Mouse (Mus musculus): ENCODE measurements around the gene Calm5.
"Not testable (repeated sequence)": the region's sequence is repeated elsewhere in the genome, so short reads cannot be mapped to it uniquely, and the experiment has no call there.

Gene Calm5

DNA sequence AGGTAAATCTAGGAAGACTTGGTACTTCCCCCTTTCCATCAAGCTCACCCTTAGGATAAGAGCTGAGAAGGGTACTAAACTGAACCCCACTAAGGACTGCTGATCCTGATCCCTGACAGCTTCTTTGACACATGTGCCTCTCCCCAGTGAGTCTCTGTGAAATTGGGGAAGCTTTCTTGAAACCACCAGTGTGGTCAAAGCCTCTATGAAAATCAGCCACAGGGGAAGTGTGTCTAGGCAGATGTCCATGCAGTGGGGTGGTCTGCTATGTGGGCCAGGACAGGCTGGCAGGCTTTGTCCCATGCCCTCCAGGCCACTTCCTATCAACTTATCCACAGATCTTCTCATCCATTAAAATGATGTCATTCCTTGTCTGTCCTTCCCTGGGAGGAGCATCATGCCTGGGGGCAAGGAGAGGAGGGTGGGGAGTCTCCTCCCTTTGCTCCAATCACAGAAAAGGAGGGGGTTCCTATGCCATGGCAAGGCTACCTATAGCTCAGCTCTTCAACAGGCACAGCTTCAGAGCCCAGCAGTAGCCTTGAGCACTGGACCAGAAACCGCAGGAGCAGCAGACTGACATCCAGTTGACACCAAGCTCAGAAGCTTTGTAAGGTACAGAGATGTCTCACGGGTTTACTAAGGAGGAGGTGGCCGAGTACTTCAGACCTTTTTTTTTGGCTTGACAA, at the start of gene Calm5:
Gene Calm5, plus strand, starts transcription at position 526 of the 686 bp plus-strand sequence.
- DNase-seq (ENCODE audit: low spot score), result not testable (repeated sequence)

DNA sequence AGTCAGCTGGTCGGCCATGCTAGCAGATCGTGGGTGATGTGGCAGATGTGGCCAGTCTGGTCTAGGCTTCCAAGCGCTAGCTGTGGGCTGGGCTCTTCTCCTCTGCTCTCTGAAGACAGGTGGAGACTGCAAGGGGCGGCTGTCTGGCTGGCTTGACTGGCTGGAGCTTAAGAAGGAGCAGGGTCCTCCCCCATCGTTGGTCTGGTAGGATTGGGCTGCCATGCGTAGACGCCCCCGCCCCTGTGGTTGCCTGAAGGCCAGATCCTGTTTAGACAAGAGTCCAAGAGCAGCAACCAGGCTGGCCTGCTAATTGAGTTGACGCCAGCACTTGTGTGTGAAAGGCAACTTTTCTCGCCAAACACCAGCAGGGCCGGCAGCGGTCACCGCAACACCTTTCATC, 49.8 kb upstream of the Calm5 start, which contains the start of gene Calml3:
Gene Calml3, minus strand, starts transcription at position 131 of the 400 bp plus-strand sequence.
- DNase-seq (ENCODE audit: low spot score), result no peak

GRCm38 (mm10) chr13:3805132-3805531, 48.8 kb upstream of the Calm5 start:
- DNase-seq (ENCODE audit: low spot score), result no peak

- DNase-seq (ENCODE audit: low spot score), result no peak
Observed at GRCm38 (mm10) chr13:3805638-3806037, 48.3 kb upstream of the Calm5 start.

GRCm38 (mm10) chr13:3807131-3807827, 46.7 kb upstream of the Calm5 start:
- no peak for DNase-seq (ENCODE audit: low spot score)

DNA sequence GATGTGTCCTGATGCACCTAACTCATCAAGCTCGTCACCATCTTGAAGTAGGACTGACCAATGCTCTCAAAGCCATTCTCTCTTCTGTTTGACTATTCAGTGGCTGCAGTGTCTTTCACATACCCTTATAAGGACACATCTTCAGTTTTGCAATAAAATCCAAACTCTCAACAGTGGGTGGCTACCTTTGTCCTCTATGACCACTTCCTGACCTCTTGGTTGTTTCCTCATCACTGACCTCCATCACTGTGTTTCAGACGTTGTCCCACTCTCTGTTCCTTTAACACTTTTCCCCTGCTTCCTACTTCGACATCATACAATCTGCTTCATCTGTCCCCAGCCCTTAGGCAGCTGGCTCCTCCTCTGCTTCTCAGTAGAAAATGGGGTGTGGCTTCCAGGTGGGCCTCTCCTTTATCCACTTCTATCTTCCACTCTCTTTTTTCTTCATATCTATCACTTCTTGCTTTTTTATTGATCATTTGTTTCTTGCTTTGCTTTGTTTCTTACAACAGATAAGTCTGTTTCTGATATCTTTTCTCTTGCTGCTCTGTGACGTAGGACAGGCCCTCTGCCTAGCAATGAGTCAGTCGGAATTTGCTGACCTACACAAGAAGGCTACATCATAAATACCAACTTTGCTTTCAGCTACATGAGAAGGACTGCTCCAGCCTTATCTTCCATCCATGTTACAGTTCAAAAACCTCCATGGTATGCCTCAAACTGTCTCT, 35.8 kb upstream of the Calm5 start:
- DNase-seq (ENCODE audit: low spot score), result no peak

DNA sequence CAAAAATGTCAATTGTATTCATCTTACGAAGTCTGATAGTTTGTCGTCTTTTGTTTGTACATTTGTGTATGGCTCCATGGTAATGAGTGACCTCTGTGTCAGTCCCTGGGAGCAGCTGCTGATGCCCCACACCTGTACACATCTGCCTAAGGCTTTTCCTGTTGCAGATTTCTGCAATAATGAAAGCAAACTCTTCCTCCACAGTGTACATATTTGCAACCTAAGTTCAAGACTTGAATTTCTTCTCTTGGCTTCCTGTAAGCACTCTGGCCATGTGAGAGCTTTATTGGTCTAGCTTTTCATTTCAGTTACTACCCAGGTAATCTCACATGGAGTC, 35.3 kb upstream of the Calm5 start:
- DNase-seq (ENCODE audit: low spot score), result no peak

- DNase-seq (ENCODE audit: low spot score), result no peak
Observed at GRCm38 (mm10) chr13:3822105-3822504, 31.9 kb upstream of the Calm5 start.

- DNase-seq (ENCODE audit: low spot score), result no peak
Observed at GRCm38 (mm10) chr13:3825726-3826125, 28.2 kb upstream of the Calm5 start.

GRCm38 (mm10) chr13:3831546-3831945, 22.4 kb upstream of the Calm5 start:
- DNase-seq (ENCODE audit: low spot score), result no peak

GRCm38 (mm10) chr13:3831994-3832393, 22.0 kb upstream of the Calm5 start:
- DNase-seq (ENCODE audit: low spot score), result no peak

- no peak for DNase-seq (ENCODE audit: low spot score)
Observed at GRCm38 (mm10) chr13:3832450-3832849, 21.5 kb upstream of the Calm5 start.

- DNase-seq (ENCODE audit: low spot score), result not testable (repeated sequence)
Observed at GRCm38 (mm10) chr13:3833644-3834043, 20.3 kb upstream of the Calm5 start.

- DNase-seq (ENCODE audit: low spot score), result not testable (repeated sequence)
Observed at GRCm38 (mm10) chr13:3837312-3837807, 16.6 kb upstream of the Calm5 start, which contains the start of gene Calm4. Calm4 (plus strand) TSS chr13:3837757.

DNA sequence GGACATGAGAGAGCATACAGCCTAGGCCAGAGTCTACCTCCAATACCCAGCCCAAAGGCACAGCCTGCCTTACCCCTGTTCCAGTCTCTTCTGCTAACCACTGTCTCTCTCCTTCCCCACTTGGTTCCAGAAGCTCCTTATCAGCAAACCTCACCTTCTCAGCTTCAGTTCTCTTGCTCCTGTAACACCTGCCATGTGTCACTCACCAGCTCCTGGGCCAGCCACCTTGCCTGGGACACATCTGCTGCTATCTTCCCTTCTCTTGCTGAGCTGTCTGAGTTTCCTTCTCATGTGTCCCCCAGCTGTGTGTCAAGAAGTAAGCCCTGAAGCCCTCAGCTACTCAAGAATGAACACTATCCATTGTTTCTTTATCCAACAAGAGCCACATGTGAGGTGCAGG, 13.3 kb upstream of the Calm5 start:
- DNase-seq (ENCODE audit: low spot score), result not testable (repeated sequence)

DNA sequence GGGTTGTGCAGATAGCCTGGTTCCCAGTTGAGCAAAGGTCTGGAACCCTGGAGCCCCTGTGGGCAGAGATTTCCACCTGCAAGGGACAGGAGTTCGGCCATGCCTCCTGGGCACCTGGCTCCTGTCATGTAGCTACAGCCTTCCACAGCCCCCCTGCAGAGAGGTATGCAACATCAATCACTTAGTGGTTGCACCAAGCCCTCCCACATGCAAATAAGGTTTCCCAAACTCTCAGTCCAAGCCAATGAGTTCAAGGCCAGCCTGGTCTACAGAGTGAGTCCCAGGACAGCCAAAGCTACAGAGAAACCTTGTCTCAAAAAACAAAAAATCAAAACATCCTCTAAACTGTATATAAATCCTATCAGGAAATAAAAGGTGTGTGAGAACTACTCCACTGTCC, 3.6 kb upstream of the Calm5 start:
- no peak for DNase-seq (ENCODE audit: low spot score)

DNA sequence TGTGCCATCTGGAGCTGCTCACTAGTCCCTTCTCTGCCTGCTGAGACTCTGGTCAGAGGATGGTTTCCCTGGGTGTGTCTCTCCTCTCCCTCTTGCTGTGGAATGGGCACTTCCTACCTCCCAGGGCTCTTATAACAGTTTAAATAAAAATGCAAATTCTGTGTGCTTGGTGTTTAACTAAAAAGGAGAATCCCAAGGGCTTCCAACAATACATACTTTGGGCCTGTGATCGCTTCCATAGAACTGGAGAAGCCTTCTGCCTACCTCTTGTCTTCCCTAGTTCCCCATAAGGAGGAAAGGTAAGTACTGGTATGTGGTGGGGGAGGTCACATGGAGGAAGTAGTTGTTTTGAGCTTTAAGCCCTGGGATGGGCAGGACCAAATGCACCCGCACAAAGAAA, 883 bp downstream of the Calm5 start:
- DNase-seq (ENCODE audit: low spot score), result no peak

- DNase-seq (ENCODE audit: low spot score), result no peak
Observed at GRCm38 (mm10) chr13:3856252-3856651, 2.3 kb downstream of the Calm5 start.

- no peak for DNase-seq (ENCODE audit: low spot score)
Observed at GRCm38 (mm10) chr13:3861251-3861650, 7.3 kb downstream of the Calm5 start.

DNA sequence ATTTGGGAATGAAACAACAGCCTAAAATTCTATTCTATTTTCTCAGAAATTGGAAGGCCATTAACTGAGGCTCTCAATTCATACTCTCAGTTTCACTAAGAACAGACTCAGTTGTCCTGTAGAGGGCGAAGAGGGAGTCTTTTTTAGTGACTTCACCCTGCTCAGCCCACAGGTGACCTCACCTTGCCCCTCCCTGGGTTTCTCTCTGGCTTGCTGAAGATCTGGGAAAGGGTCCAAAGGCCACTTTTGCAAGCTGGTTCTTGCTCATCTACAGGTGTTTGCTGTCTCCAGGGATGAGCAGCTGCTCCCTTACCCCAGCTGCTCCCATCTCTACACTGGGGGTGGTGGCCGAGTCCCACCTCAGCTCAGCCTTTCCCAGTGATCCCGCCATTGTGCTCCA, 8.4 kb downstream of the Calm5 start:
- no peak for DNase-seq (ENCODE audit: low spot score)

- DNase-seq (ENCODE audit: low spot score), result no peak
Observed at GRCm38 (mm10) chr13:3862922-3863580, 9.1 kb downstream of the Calm5 start.

DNA sequence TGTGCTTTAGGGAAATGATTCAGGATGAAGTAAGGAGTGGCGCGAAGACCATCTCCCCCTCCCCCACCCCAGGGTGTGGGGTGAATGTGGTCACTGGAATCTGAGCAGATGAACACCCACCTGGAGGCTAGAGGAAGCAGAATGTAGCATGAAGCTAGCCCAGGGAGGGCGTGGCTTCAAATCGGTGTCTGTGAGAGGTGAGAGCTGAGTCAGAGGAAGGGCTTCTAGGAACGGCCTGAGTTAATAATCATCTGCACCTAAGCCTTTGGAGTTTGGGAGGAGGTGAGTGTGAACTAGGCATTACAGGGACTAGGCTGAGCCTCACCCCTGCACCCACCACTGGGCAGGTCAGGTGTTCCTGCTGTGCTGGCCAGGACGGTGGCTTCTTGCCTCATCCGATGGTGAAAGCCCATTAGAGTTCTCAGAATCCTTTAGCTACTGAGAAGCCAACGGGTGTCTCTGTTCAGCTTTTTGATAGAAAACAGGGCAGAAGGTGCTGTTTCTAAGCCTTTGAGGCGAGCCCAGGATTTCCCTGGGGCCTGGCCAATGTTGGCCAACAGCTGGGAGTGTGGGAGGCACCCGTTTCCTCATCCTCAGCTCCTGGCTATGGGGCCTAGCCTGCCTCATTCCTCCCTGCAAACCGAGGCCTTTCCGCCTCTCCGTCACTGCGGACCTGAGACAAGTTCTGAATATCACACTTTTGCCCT, 11.8 kb downstream of the Calm5 start:
- DNase-seq (ENCODE audit: low spot score), result no peak

Data from urinary bladder, postnatal 10 days (tissue).